Mouse (Mus musculus) ovary, postnatal 10 days (tissue): ENCODE measurements around the gene Zfp800.

Source experiments
- DNase-seq: peaks from one replicate; pipeline ENCODE4 v3.0.0; 2022; ENCODE audit warnings: low spot score

Gene Zfp800

GRCm38 (mm10) chr6:28397681-28398203 lies at the start of gene Zfp800:
Zfp800 (minus strand) TSS chr6:28398005.
- no peak for DNase-seq

DNA sequence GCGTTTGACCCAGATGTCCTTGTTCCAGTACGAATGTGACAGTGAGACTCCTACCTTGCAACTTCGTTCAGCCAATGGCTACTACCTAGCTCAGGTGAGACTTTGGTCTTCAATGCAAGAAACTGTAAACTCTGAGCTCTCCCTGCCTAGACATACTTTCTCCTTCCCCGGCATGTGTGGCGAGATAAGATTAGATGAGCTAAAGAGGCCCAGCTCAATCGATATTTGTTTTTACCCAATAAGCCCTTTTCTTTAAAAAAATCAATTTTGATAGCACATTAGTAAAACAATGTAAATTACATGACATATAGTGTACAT lies 33.7 kb upstream of the Zfp800 start:
- DNase-seq: no peak

DNA sequence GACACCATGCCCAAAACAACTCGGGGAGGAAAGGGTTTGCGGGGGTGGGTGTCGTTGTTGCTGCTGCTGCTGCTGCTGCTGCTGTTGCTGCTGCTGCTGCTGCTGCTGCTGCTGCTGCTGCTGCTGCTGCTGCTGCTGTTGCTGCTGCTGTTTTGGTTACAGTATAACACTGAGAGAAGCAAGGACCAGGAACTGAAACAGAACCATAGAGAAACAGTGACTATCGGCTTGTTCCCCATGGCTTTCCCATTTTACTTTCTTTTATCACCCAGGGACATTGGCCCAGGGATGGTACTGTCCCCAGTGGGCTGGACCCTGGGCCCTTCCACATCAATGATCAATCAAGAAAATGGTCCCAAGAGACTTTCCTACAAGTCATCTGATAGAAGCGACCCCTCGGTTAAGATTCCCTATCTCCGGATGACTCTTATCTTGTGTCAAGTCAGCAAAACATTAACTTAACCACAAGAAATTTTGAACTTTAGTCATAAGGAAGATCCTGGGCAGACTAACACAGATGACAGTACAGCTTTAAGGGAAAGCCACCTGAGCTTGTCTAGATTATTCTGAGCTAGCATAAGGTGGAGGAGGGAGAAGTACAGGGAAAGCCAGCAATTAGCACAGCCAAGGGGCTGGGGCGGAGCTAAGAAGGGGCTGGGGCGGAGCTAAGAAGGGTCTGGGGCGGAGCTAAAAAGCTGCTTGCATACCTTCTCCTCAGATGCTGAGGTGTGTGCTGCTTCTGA lies 33.2 kb upstream of the Zfp800 start:
- DNase-seq: no peak

DNA sequence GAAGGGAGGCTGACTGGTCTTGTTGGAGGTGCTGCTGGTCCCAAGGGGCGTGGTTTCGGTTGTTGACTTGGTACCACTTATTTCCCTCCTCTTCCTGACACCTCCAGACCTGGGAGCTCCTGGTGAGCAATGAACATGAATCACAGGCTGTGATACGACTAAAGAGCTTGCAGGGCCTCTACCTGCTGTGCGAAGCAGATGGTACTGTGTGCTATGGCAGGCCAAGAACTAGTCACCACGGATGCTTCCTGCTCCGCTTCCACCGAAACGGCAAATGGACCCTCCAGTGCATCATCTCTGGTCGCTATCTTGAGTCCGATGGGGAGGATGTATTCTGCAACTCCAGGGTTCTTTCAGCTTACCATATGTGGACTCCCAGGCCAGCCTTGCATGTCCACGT lies 32.1 kb upstream of the Zfp800 start:
- no peak for DNase-seq

DNA sequence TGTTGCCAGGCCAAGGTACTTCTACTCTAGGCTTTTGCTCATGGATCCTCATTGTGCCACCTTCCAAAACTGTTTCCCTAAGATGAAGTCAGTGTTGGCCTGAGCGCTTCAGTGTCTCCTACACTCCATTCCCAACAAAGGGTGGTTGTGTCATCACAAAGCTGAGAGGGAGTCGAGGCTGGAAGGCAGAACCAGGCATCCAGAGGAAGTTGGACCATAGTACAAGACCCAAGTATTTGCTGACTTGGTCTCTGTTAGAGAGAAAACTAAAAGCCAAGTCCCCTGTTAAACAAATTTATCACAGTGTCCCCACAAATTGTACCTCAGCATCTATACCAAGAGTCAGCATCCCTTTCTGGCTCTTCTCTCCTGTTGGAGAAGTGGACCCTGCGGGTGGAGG lies 30.5 kb upstream of the Zfp800 start, which contains the start of gene Gcc1:
Gene Gcc1, minus strand, starts transcription at position 101 of the 400 bp plus-strand sequence.
- no peak for DNase-seq

- no peak for DNase-seq
These were observed 29.5 kb upstream of the Zfp800 start, which contains the start of gene Fscn3 for GRCm38 (mm10) chr6:28427096-28427839. Fscn3 (plus strand) TSS chr6:28427789.

- DNase-seq: no peak
These were observed 27.2 kb upstream of the Zfp800 start for GRCm38 (mm10) chr6:28425019-28425418.

DNA sequence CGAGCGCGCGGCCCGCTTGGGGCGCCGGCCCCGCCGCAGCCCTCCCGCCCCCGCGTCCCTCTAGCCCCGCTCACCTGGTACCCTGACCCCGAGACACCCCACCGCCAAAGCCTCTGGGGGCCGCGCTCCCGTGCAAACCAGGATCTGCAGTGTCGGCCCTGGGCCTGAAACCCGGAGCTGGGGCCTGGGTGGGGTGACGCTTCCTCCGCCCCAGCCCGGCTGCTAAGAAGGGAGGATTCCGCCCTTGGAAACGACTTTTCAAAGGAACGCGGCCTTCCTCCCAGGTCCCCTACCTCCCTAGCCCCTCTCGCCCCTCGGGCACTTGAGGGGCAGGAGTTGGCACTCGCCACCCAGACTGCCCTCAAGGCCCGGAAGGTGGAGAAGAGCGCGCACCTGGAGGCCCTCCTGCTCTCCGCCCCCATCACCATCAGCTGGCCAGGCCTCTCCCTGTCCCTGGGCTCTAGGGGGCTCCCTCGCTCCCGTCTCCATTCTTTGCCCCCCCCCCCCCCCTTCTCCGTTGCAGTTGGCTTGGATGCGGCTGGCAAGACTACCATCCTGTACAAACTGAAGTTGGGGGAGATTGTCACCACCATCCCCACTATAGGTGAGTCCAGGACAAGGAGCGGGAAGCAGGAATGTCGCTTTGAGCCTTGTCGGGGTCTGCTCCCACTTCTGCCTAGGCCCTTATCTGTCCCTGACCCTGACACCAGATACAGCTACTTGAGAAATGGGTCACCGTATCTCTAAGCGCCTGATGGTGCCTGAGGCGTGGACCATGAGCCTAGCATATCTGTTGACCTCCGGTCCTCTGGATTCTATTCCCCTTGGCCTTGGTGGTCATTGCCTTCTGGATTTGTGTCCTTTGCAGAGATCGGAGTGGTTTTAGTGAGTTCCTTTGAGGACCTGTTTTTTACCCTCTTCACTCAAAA lies 26.2 kb upstream of the Zfp800 start:
- DNase-seq: peak; percentile 50

DNA sequence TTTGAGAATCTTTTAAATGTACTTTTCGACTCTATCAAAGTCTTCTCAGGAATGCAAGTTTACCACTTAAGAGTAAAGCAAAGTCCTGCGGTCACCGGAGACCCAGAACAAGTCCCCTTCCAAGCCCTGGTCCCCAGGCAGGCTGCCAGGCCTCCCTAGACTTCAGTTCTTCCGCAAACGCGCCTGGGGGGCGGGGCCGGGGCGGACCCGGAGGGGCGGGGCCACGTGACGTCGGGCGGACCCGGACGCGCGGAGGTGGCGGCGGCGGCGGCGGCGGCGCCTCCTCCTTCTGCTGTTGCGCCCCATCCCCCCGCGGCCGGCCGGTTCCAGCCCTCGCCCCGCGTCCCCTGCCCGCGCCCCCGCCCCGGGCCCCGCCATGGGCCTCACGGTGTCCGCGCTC lies 25.5 kb upstream of the Zfp800 start, which contains the start of gene Arf5:
Gene Arf5, plus strand, starts transcription at position 248 of the 400 bp plus-strand sequence.
- DNase-seq: peak; percentile 93

- no peak for DNase-seq
These were observed 25.0 kb upstream of the Zfp800 start for GRCm38 (mm10) chr6:28422651-28423290.

DNA sequence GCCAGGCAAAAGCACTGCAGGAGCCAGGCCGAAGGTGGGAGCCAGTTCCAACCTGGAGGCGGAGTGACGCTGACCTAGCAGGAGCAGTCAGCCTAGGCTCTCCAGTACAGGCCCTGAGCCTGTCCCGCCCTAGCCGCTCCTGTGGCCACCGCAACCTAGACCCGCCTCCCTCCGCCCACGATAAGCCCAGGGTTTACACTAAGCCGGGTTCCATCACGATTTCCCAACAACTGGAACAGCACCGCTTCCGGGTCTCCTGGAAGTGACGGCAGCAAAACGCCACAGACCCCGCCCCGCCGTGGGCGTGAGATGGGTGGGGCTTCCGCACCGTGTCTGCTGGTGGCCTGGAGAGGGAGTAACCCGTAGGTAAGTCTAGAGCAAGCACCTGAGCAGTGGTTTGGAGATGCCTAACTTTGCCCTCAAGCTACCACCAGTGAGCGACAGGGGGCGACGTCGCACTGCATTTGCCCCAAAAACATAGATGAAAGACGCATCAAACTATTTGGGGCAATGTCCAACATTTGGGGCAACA lies 23.7 kb upstream of the Zfp800 start:
- peak; percentile 86 for DNase-seq

GRCm38 (mm10) chr6:28420865-28421264 lies 23.1 kb upstream of the Zfp800 start:
- DNase-seq: no peak

- no peak for DNase-seq
These were observed 22.6 kb upstream of the Zfp800 start for GRCm38 (mm10) chr6:28420361-28420760.

- no peak for DNase-seq
These were observed 21.9 kb upstream of the Zfp800 start for GRCm38 (mm10) chr6:28419673-28420072.

- DNase-seq: peak; percentile 53
These were observed 20.6 kb upstream of the Zfp800 start for GRCm38 (mm10) chr6:28418449-28418848.

DNA sequence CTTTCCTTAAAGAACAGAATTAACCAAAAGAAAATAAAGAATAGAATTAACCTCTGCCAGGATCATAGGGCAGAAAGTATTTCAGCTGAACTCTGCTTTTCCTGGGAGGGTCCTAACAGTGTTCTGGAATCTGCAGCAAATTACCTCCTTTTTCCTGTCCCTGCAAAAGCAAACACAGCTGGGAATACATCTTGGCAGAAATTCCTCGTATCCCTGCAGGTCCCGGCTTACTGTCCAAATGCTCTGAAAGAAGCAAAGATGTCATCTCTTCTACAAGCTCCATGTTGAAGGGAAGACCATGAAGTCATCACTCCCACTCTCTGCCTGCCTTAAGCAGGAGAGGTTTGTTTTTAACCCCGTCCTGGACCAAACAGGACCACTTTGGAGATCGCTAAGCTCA lies 19.2 kb upstream of the Zfp800 start:
- DNase-seq: no peak

- DNase-seq: no peak
These were observed 13.4 kb upstream of the Zfp800 start for GRCm38 (mm10) chr6:28411236-28411635.

DNA sequence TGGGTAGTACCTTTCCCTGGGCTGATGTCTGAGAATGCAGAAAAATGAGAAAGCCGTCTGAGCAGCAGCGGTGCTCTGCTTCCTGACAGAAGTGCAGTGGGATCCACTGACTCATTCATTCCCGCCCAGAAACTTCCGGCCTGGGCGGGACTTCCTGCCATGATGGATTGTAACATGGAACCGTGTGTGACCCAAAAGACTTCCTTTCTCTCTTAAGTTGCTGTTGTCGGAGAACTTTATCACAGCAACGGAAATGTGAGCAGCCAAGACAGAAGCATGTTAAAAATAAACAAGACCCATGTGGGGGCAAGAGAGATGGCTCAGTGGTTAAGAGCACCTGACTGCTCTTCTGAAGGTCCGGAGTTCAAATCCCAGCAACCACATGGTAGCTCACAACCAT lies 12.2 kb upstream of the Zfp800 start:
- no peak for DNase-seq

GRCm38 (mm10) chr6:28399791-28400190 lies 2.0 kb upstream of the Zfp800 start:
- no peak for DNase-seq

DNA sequence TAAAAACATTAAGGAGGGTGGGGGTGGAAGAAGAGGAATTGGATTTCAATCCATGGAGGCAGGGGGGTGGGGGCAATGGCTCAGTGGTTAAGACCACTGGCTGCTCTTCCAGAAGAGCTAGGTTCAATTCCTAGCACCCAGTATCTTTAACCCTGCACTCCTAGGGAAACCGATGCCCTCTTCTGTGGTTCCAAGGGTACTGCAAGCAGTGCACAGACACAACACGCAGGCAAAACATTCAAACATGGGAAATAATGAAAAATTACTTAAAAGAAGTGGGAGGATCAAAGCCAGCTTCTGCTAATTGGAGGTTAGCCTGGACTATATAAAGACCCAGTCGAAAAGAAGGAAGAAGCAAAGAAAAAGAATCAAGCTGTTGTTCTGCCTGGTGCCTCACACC lies 921 bp upstream of the Zfp800 start:
- no peak for DNase-seq

GRCm38 (mm10) chr6:28396853-28397457 lies 850 bp downstream of the Zfp800 start:
- DNase-seq: no peak
